Mouse (Mus musculus): ENCODE data around the gene 9330182L06Rik. TPM values are rescaled to one million over a fixed set of nuclear protein-coding genes. Genes with fewer than 3 reads are reported as not detected.

9330182L06Rik gene
- polyA plus RNA-seq, 1 experiment: 0.16 TPM

- H3K27me3 ChIP-seq (ENCODE audit: control insufficient read depth, insufficient read depth, low read length): no peaks in the 10 kb centered on the region
- TF ChIP-seq CTCF (IDR thresholded peaks at IDR 0.05; ENCODE audit: extremely low read depth, insufficient read length, insufficient replicate concordance, low read depth, low read length) (no peak), POLR2A (IDR thresholded peaks at IDR 0.05; ENCODE audit: low read depth, low read length) (no peak)
- no peaks in the 10 kb centered on the region for H3K4me1 ChIP-seq (ENCODE audit: control insufficient read depth, insufficient read depth, insufficient read length, low read length)
- no peak overlapping the region for H3K27ac ChIP-seq (ENCODE audit: insufficient read depth, low read depth, low read length)
- H3K4me3 ChIP-seq (ENCODE audit: low read depth, low read length): no peak overlapping the region
- 78% methylated on average over 7 of the region's 7 CpGs for WGBS
- H3K36me3 ChIP-seq (ENCODE audit: control insufficient read depth, insufficient read depth, low read length): no peaks in the 10 kb centered on the region
Measured at GRCm38 (mm10) chr5:9417098-9417497, 151.2 kb downstream of the 9330182L06Rik start.

- TF ChIP-seq POLR2A (IDR thresholded peaks at IDR 0.05; ENCODE audit: low read depth, low read length) (no peak), CTCF (IDR thresholded peaks at IDR 0.05; ENCODE audit: extremely low read depth, insufficient read length, insufficient replicate concordance, low read depth, low read length) (no peak)
- no peak overlapping the region for H3K4me3 ChIP-seq (ENCODE audit: low read depth, low read length)
- no peaks in the 10 kb centered on the region for H3K36me3 ChIP-seq (ENCODE audit: control insufficient read depth, insufficient read depth, low read length)
- no peaks in the 10 kb centered on the region for H3K4me1 ChIP-seq (ENCODE audit: control insufficient read depth, insufficient read depth, insufficient read length, low read length)
- no peaks in the 10 kb centered on the region for H3K27me3 ChIP-seq (ENCODE audit: control insufficient read depth, insufficient read depth, low read length)
- 91% methylated on average over 9 of the region's 9 CpGs for WGBS
- no peak overlapping the region for H3K27ac ChIP-seq (ENCODE audit: insufficient read depth, low read depth, low read length)
Measured at GRCm38 (mm10) chr5:9417802-9418201, 151.9 kb downstream of the 9330182L06Rik start.

- TF ChIP-seq CTCF (IDR thresholded peaks at IDR 0.05; ENCODE audit: extremely low read depth, insufficient read length, insufficient replicate concordance, low read depth, low read length) (no peak), POLR2A (IDR thresholded peaks at IDR 0.05; ENCODE audit: low read depth, low read length) (no peak)
- Histone ChIP-seq H3K4me3 (ENCODE audit: low read depth, low read length) (no peak overlapping the region), H3K36me3 (ENCODE audit: control insufficient read depth, insufficient read depth, low read length) (no peaks in the 10 kb centered on the region), H3K27ac (ENCODE audit: insufficient read depth, low read depth, low read length) (no peak overlapping the region), H3K4me1 (ENCODE audit: control insufficient read depth, insufficient read depth, insufficient read length, low read length) (no peaks in the 10 kb centered on the region), H3K27me3 (ENCODE audit: control insufficient read depth, insufficient read depth, low read length) (no peaks in the 10 kb centered on the region)
- 46% methylated on average over 1 of the region's 1 CpGs for WGBS
Measured at GRCm38 (mm10) chr5:9419964-9420363, 154.0 kb downstream of the 9330182L06Rik start.

GRCm38 (mm10) chr5:9424464-9424863 is 158.5 kb downstream of the 9330182L06Rik start:
- H3K36me3 ChIP-seq (ENCODE audit: control insufficient read depth, insufficient read depth, low read length): no peaks in the 10 kb centered on the region
- TF ChIP-seq POLR2A (IDR thresholded peaks at IDR 0.05; ENCODE audit: low read depth, low read length) (no peak), CTCF (IDR thresholded peaks at IDR 0.05; ENCODE audit: extremely low read depth, insufficient read length, insufficient replicate concordance, low read depth, low read length) (no peak)
- H3K27ac ChIP-seq (ENCODE audit: insufficient read depth, low read depth, low read length): no peak overlapping the region
- H3K4me1 ChIP-seq (ENCODE audit: control insufficient read depth, insufficient read depth, insufficient read length, low read length): no peaks in the 10 kb centered on the region
- no peak overlapping the region for H3K4me3 ChIP-seq (ENCODE audit: low read depth, low read length)
- WGBS: 52% methylated on average over 2 of the region's 2 CpGs
- no peaks in the 10 kb centered on the region for H3K27me3 ChIP-seq (ENCODE audit: control insufficient read depth, insufficient read depth, low read length)

GRCm38 (mm10) chr5:9427165-9427564 is 161.2 kb downstream of the 9330182L06Rik start:
- Histone ChIP-seq H3K4me3 (ENCODE audit: low read depth, low read length) (no peak overlapping the region), H3K27me3 (ENCODE audit: control insufficient read depth, insufficient read depth, low read length) (no peaks in the 10 kb centered on the region), H3K27ac (ENCODE audit: insufficient read depth, low read depth, low read length) (no peak overlapping the region), H3K36me3 (ENCODE audit: control insufficient read depth, insufficient read depth, low read length) (no peaks in the 10 kb centered on the region), H3K4me1 (ENCODE audit: control insufficient read depth, insufficient read depth, insufficient read length, low read length) (no peaks in the 10 kb centered on the region)
- no peak for TF ChIP-seq POLR2A (IDR thresholded peaks at IDR 0.05; ENCODE audit: low read depth, low read length)
- no peak for TF ChIP-seq CTCF (IDR thresholded peaks at IDR 0.05; ENCODE audit: extremely low read depth, insufficient read length, insufficient replicate concordance, low read depth, low read length)
- 55% methylated on average over 2 of the region's 2 CpGs for WGBS

GRCm38 (mm10) chr5:9427581-9428241 is 161.8 kb downstream of the 9330182L06Rik start:
- no peaks in the 10 kb centered on the region for H3K27me3 ChIP-seq (ENCODE audit: control insufficient read depth, insufficient read depth, low read length)
- 43% methylated on average over 10 of the region's 10 CpGs for WGBS
- TF ChIP-seq CTCF (IDR thresholded peaks at IDR 0.05; ENCODE audit: extremely low read depth, insufficient read length, insufficient replicate concordance, low read depth, low read length) (no peak), POLR2A (IDR thresholded peaks at IDR 0.05; ENCODE audit: low read depth, low read length) (no peak)
- H3K4me1 ChIP-seq (ENCODE audit: control insufficient read depth, insufficient read depth, insufficient read length, low read length): no peaks in the 10 kb centered on the region
- H3K4me3 ChIP-seq (ENCODE audit: low read depth, low read length): no peak overlapping the region
- H3K27ac ChIP-seq (ENCODE audit: insufficient read depth, low read depth, low read length): no peak overlapping the region
- no peaks in the 10 kb centered on the region for H3K36me3 ChIP-seq (ENCODE audit: control insufficient read depth, insufficient read depth, low read length)

GRCm38 (mm10) chr5:9428728-9429127 is 162.8 kb downstream of the 9330182L06Rik start:
- WGBS: 69% methylated on average over 3 of the region's 3 CpGs
- H3K36me3 ChIP-seq (ENCODE audit: control insufficient read depth, insufficient read depth, low read length): no peaks in the 10 kb centered on the region
- TF ChIP-seq CTCF (IDR thresholded peaks at IDR 0.05; ENCODE audit: extremely low read depth, insufficient read length, insufficient replicate concordance, low read depth, low read length) (no peak), POLR2A (IDR thresholded peaks at IDR 0.05; ENCODE audit: low read depth, low read length) (no peak)
- no peaks in the 10 kb centered on the region for H3K4me1 ChIP-seq (ENCODE audit: control insufficient read depth, insufficient read depth, insufficient read length, low read length)
- H3K27ac ChIP-seq (ENCODE audit: insufficient read depth, low read depth, low read length): no peak overlapping the region
- no peak overlapping the region for H3K4me3 ChIP-seq (ENCODE audit: low read depth, low read length)
- H3K27me3 ChIP-seq (ENCODE audit: control insufficient read depth, insufficient read depth, low read length): no peaks in the 10 kb centered on the region
